In genomic region chr3:79205112-79205511, GRCm38 (mm10) we compare ENCODE assay signal across 16 mouse cellular contexts.
A peak's percentile ranks its signal among the peaks of the same experiment; 100 is the strongest.
DNase-seq lines count a peak whose midpoint lies in the region; ATAC-seq and TF ChIP-seq lines count a peak whose summit lies in the region.
"Had no signal": no experiment of that assay in that cellular context is flagged by ENCODE, and none has a peak within 500 bp of the region (broad histone marks: within the 10 kb centered on the region; RNA-seq: fewer than 3 reads in every experiment).

No protein-coding gene starts in this region.

- no peak overlapping the region for H3K4me3 ChIP-seq in kidney, adult 2 months (ENCODE audit: insufficient read depth, low read depth, low read length)
- H3K4me3 ChIP-seq: embryonic facial prominence, embryonic 13.5 days; heart, embryonic 12.5 days; hindbrain, embryonic 13.5 days; lung, embryonic 15.5 days; midbrain, embryonic 12.5 days had no signal

- H3K27ac ChIP-seq in kidney, adult 2 months (ENCODE audit: insufficient read depth, low read depth, low read length), result peak overlapping the region; percentile 42; the same call in 1 of the 2 replicates
- H3K27ac ChIP-seq: embryonic facial prominence, embryonic 13.5 days; hindbrain, embryonic 13.5 days; midbrain, embryonic 12.5 days had no signal

- peak; percentile 68 for ATAC-seq in frontal cortex, adult (ENCODE audit: low TSS enrichment)
- ATAC-seq in inflammation-experienced regulatory T-cells, adult 6 months, result no peak

- no peaks in the 10 kb centered on the region for H3K36me3 ChIP-seq in kidney, adult 2 months (ENCODE audit: control insufficient read depth, insufficient read depth, low read length)
- H3K36me3 ChIP-seq: heart, embryonic 12.5 days; hindbrain, embryonic 13.5 days; lung, embryonic 15.5 days; midbrain, embryonic 12.5 days had no signal

- WGBS in kidney, adult 2 months, result 32% methylated on average over 3 of the region's 3 CpGs

- no peak for DNase-seq in frontal cortex, postnatal 25 days (ENCODE audit: low spot score in 2 of 2)
- no peak for DNase-seq in kidney, adult 2 months
- no peak for DNase-seq in kidney, adult 9 months
- DNase-seq in testis, postnatal 10 days (ENCODE audit: low spot score), result peak; percentile 28
- no peak for DNase-seq in testis, postnatal 14 days (ENCODE audit: low spot score)
- no peak for DNase-seq in urinary bladder, postnatal 4 days (ENCODE audit: low spot score in 2 of 2)
- DNase-seq: adrenal gland, postnatal 25 days; cerebellum, postnatal 25 days; thymus, postnatal 25 days had no signal

- 0 out of 2 replicates have a peak, but pooled peaks have one; percentile 24 for TF ChIP-seq CTCF in kidney, adult 2 months (conservative IDR thresholded peaks at IDR 0.05; ENCODE audit: insufficient read depth, insufficient read length, low read depth, low read length)

- no peaks in the 10 kb centered on the region for H3K27me3 ChIP-seq in kidney, adult 2 months (replicated peaks; ENCODE audit: control insufficient read depth, insufficient read depth, low read length)
- H3K27me3 ChIP-seq: embryonic facial prominence, embryonic 13.5 days; heart, embryonic 12.5 days; hindbrain, embryonic 13.5 days; lung, embryonic 15.5 days; midbrain, embryonic 12.5 days had no signal

- TF ChIP-seq POLR2A in kidney, adult 2 months (IDR thresholded peaks at IDR 0.05; ENCODE audit: low read depth, low read length), result no peak

- peaks cover 19% of the 10 kb centered on the region for H3K4me1 ChIP-seq in kidney, adult 2 months (ENCODE audit: control insufficient read depth, insufficient read depth, low read length)
